Mouse (Mus musculus) hindbrain, embryonic 14.5 days (tissue): ENCODE measurements around the gene Hist1h2an. TPM values are rescaled to one million over a fixed set of nuclear protein-coding genes. Genes with fewer than 3 reads are reported as not detected.
"Not testable (repeated sequence)": the region's sequence is repeated elsewhere in the genome, so short reads cannot be mapped to it uniquely, and the experiment has no call there.

ENCODE experiments used
- ATAC-seq: fragments of 200-750 bp; cut with Nextera tagmentation; 2 replicates; pipeline ENCODE4 v1.8.0; 2017; ENCODE audit warnings: moderate number of reproducible peaks, mild to moderate bottlenecking, moderate TSS enrichment, moderate library complexity; ENCODE audit not compliant: low FRiP score
- DNase-seq: peaks from one replicate; pipeline ENCODE4 v3.0.0-alpha.2; 2015; ENCODE audit warnings: low spot score
- H3K27ac ChIP-seq: fragments of 300-500 bp; sonication (generic); 2 replicates; pipeline ENCODE4 v1.5.1; 2014; ENCODE audit warnings: mild to moderate bottlenecking, moderate library complexity
- H3K27me3 ChIP-seq: fragments of 300-500 bp; sonication (generic); 2 replicates; pipeline ENCODE4 v1.6.1; 2014; ENCODE audit warnings: mild to moderate bottlenecking, low read length, mixed read lengths; ENCODE audit not compliant: control insufficient read depth, insufficient read depth
- H3K36me3 ChIP-seq: fragments of 300-500 bp; sonication (generic); replicated peaks from 2 replicates; pipeline ENCODE4 v1.6.1; 2014; ENCODE audit not compliant: control insufficient read depth, insufficient read depth
- H3K4me1 ChIP-seq: fragments of 300-500 bp; sonication (generic); replicated peaks from 2 replicates; pipeline ENCODE4 v1.6.1; 2014; ENCODE audit warnings: antibody characterized with exemption, low read length, mixed read lengths; ENCODE audit not compliant: control insufficient read depth, insufficient read depth
- H3K4me2 ChIP-seq: fragments of 300-500 bp; sonication (generic); replicated peaks from 2 replicates; pipeline ENCODE4 v1.6.1; 2014; ENCODE audit warnings: mild to moderate bottlenecking, moderate library complexity
- H3K4me3 ChIP-seq: fragments of 300-500 bp; sonication (generic); replicated peaks from 2 replicates; pipeline ENCODE4 v1.5.1; 2014; ENCODE audit warnings: mild to moderate bottlenecking, low read length
- H3K9ac ChIP-seq: fragments of 300-500 bp; sonication (generic); 2 replicates; pipeline ENCODE4 v1.6.1; 2014
- H3K9me3 ChIP-seq: fragments of 300-500 bp; sonication (generic); 2 replicates; pipeline ENCODE4 v1.6.1; 2016; ENCODE audit warnings: low read length; ENCODE audit not compliant: control insufficient read depth
- WGBS: fragments of 180-500 bp; shearing (Covaris S2); extraction: QIAGEN DNeasy Blood & Tissue Kit; methylation state at CpG from one replicate; pipeline ENCODE4 v1.1.7; 2014; 5-methylcytosine and 5-hydroxymethylcytosine counted together
- polyA plus RNA-seq: library from polyadenylated mRNA; unstranded; fragments of >200 nt; fragmentation: Nextera tagmentation; extraction: Ambion mirVana; gene quantifications from 2 replicates; pipeline ENCODE4 v1.2.1, GENCODE M21; 2014

The Hist1h2an gene
- polyA plus RNA-seq, 1 experiment from 2014 or later, result not detected

DNA sequence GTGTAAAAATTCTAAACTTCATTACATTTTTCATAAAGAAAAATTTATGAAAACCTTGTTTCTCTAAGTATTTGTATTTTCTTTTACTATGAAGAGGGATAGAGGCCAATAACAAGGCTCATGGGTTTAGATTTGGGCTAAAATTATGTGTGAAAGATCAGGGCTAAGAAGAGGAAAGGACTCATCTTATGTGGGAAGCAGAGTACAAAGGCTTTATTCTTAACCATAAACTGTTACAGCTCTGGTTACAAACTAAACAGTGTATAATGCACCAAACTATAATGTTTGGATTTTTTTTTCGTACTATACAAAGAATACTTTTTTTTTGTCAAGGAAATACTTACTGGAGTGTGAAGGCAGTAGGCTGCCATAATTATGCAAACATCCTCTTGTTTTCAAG, 31.3 kb downstream of the Hist1h2an start:
- no peak overlapping the region for H3K27ac ChIP-seq
- H3K36me3 ChIP-seq, result no peaks in the 10 kb centered on the region
- no peak overlapping the region for H3K4me2 ChIP-seq
- H3K4me1 ChIP-seq, result peaks cover 19% of the 10 kb centered on the region
- 70% methylated on average over 1 of the region's 1 CpGs for WGBS
- H3K9ac ChIP-seq, result no peak overlapping the region
- no peak for DNase-seq
- H3K9me3 ChIP-seq, result no peaks in the 10 kb centered on the region
- ATAC-seq, result no peak
- H3K27me3 ChIP-seq, result no peaks in the 10 kb centered on the region
- H3K4me3 ChIP-seq, result no peak overlapping the region

DNA sequence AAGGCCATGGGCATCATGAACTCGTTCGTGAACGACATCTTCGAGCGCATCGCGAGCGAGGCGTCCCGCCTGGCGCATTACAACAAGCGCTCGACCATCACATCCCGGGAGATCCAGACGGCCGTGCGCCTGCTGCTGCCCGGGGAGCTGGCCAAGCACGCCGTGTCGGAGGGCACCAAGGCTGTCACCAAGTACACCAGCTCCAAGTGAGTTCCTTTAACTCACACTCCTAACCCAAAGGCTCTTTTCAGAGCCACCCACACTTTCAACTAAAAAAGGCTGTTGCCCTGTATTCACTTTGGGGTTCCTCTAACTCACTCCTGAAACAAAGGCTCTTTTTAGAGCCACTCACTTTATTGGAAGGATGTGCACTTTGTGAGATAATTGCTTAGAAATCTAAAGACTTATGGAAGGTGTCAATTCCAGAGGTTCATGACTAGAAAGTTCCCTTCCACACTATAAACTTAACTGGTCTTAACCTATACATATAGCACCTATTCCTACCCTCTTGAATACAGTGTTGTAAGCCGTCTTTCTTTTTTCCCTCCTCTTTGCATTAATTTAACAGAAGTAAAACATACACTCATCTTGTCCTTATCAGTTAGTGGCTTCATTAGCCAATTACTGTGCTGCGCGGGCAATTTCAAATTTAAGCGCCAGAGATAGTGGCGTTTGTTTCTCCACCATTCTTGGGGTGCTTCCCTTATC, 32.6 kb downstream of the Hist1h2an start:
- not testable (repeated sequence) for H3K9me3 ChIP-seq, H3K36me3 ChIP-seq, ATAC-seq, H3K27me3 ChIP-seq
- peak; percentile 56 for DNase-seq
- peaks cover 21% of the 10 kb centered on the region for H3K4me1 ChIP-seq
- peak overlapping the region; percentile 16; the same call in 1 of the 2 replicates for H3K27ac ChIP-seq
- H3K4me2 ChIP-seq, result peak overlapping the region; percentile 87
- H3K4me3 ChIP-seq, result peak overlapping the region; percentile 38
- WGBS, result under 1% methylated on average over 16 of the region's 26 CpGs
- H3K9ac ChIP-seq, result peak overlapping the region; percentile 54

DNA sequence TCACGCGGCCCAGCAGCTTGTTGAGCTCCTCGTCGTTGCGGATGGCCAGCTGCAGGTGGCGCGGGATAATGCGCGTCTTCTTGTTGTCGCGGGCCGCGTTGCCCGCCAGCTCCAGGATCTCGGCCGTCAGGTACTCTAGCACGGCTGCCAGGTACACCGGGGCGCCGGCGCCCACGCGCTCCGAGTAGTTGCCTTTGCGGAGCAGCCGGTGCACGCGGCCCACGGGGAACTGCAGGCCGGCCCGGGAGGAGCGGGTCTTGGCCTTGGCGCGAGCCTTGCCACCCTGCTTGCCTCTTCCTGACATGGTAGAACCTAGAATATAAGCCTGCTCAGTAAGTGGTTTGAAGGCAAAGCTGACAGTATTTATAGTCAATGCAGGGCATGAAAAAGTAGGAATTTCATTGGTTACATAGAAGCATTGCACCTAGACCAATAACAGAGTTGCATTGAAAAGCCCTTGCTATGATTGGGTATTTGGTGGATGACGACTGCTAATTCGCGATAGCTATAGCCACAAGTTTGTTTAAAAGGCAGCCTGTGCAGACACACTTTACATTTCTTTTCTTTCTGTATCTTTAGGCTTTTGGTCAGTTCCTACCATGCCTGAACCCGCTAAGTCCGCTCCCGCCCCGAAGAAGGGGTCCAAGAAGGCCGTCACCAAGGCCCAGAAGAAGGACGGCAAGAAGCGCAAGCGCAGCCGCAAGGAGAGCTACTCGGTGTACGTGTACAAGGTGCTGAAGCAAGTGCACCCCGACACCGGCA, 33.3 kb downstream of the Hist1h2an start, which contains the start of the genes Hist1h2ak and Hist1h2bn:
TSS of gene Hist1h2ak (minus strand) at position 304 of the 762 bp plus-strand sequence.
TSS of gene Hist1h2bn (plus strand) at position 600 of the 762 bp plus-strand sequence.
- DNase-seq (peak; percentile 93), ATAC-seq (peak; percentile 95)
- peak within 1 kb of the TSS; percentile 87 for H3K4me2 ChIP-seq
- WGBS, result under 1% methylated on average over 45 of the region's 50 CpGs
- H3K4me3 ChIP-seq, result peak within 1 kb of the TSS; percentile 38
- H3K4me1 ChIP-seq, result peaks cover 28% of the 10 kb centered on the region
- not testable (repeated sequence) for H3K36me3 ChIP-seq, H3K9me3 ChIP-seq, H3K27me3 ChIP-seq
- H3K27ac ChIP-seq, result peak within 1 kb of the TSS; percentile 90
- H3K9ac ChIP-seq, result peak within 1 kb of the TSS; percentile 61

DNA sequence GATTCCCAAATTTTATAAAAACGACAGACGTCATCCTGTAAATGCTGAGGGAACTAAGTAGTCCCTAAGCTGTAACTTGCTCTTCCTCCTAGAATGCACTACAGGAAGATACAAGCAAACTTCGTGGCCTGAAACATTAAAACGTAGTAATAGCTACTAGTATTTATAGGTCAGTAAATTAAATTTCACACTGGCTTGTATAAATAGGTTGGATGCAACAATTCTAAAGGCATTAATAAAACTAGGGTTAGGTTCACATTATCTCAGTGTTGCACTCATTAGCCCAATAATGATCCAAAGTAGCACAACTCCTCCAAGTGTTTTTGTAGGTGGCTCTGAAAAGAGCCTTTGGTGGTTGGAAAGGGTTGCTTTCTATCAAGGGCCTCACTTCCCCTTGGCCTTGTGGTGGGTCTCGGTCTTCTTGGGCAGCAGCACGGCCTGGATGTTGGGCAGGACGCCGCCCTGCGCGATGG, 33.9 kb downstream of the Hist1h2an start:
- H3K27me3 ChIP-seq, result no peaks in the 10 kb centered on the region
- H3K4me3 ChIP-seq, result peak overlapping the region; percentile 38
- peak overlapping the region; percentile 90 for H3K27ac ChIP-seq
- ATAC-seq, result no peak
- peaks cover 33% of the 10 kb centered on the region for H3K4me1 ChIP-seq
- no peaks in the 10 kb centered on the region for H3K9me3 ChIP-seq
- WGBS, result 3% methylated on average over 9 of the region's 10 CpGs
- peak overlapping the region; percentile 87 for H3K4me2 ChIP-seq
- peak overlapping the region; percentile 61 for H3K9ac ChIP-seq
- peak; percentile 25 for DNase-seq
- no peaks in the 10 kb centered on the region for H3K36me3 ChIP-seq

DNA sequence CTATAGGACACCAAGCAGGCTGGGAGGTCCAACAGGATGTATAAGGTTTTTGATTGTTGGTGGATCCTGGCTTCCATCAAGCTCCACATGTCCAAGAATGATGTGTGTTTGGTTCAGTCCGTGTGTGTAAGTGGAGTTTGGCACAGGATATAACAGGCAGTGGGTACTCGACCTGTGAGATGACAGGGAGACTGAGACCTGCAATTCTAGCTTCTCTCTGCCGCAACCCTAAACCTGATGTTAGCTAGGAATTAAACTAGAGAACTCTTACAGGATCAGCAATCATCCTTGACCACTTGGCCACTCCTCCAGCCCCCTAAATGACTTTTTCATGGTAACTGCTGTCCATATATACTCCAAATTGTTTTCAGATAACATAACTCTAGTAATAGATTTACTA, 34.7 kb downstream of the Hist1h2an start:
- Histone ChIP-seq H3K36me3 (no peaks in the 10 kb centered on the region), H3K4me3 (no peak overlapping the region), H3K27ac (no peak overlapping the region), H3K27me3 (no peaks in the 10 kb centered on the region), H3K9me3 (no peaks in the 10 kb centered on the region), H3K4me1 (peaks cover 37% of the 10 kb centered on the region), H3K4me2 (peak overlapping the region; percentile 87; the same call in 1 of the 2 replicates), H3K9ac (no peak overlapping the region)
- WGBS, result 68% methylated on average over 3 of the region's 3 CpGs
- DNase-seq (no peak), ATAC-seq (no peak)

DNA sequence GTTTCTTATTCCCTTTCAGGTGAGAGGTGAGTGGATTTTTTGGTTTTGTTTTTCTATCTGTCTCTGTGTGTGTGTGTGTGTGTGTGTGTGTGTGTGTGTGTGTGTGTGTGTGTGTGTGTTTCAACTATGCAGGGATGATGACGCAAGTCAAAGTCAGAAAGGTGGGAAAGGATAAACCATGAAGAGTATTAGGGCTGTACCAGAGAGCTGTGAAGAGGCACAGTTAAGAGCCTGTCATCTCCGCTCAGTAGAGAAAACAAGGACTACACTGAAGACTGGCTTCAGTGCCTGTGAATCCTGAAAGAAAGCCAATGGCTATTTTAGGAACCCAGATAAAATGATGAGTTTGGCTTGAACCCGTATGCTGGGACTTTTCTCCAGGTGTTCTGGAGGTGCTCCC, 35.2 kb downstream of the Hist1h2an start:
- ATAC-seq, result no peak
- H3K4me2 ChIP-seq, result no peak overlapping the region
- 75% methylated on average over 3 of the region's 3 CpGs for WGBS

DNA sequence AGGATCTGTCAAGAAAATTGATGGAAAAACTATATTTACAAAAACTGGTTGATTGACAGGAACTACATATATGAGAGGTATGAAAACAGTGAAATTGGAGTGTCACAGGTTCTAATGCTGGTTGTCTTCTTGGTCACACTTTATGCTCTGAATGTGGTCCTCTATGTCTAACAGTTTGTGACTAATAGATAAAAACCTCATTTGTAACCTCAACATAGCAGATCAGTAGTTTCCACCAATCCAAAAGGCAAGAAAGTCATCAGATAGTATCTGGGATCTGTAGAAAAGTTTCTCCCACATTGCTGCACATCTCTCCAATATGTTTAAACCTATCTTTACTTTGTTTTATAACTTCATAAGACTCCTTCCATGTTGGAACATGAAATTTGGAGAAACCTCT, 35.6 kb downstream of the Hist1h2an start:
- Histone ChIP-seq H3K9ac (no peak overlapping the region), H3K4me3 (no peak overlapping the region)

More for the DNA sequence above, 35.2 kb downstream of the Hist1h2an start:
- no peak overlapping the region for H3K27ac ChIP-seq
- H3K9me3 ChIP-seq, result no peaks in the 10 kb centered on the region
- DNase-seq, result no peak
- no peaks in the 10 kb centered on the region for H3K27me3 ChIP-seq
- no peak overlapping the region for H3K4me3 ChIP-seq
- H3K4me1 ChIP-seq, result peaks cover 39% of the 10 kb centered on the region
- no peak overlapping the region for H3K9ac ChIP-seq
- no peaks in the 10 kb centered on the region for H3K36me3 ChIP-seq

DNA sequence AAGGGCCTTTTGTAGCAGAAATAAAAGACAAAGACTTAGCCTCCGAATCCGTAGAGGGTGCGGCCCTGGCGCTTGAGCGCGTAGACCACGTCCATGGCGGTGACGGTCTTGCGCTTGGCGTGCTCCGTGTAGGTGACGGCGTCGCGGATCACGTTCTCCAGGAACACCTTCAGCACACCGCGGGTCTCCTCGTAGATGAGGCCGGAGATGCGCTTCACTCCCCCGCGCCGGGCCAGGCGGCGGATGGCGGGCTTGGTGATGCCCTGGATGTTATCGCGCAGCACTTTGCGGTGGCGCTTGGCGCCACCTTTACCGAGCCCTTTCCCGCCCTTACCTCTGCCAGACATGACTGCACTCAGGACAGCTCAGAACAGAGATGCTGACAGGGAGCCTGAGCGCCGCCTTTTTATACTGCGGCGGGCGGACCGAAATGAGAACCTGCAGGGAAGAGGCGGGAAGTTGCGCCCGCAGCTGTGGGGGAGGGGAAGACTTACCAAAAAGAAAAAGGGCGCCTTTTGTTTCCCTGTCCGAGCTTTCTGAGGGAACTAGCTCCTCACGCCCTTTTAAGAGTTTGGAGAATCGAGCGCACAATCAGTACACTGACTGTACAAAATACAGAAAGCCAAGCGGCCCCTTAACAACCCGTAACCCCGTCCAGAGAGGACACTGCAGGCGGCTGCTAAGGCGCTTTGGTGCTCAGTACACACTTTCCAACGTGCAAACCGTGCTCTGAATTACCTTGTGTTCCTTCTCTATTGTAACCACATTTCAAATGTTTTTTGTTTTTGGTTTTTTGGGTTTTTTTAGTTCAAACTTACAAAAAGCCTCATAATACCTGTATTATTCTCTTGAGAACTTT, 36.6 kb downstream of the Hist1h2an start, which contains the start of gene Hist1h4k:
TSS of gene Hist1h4k (minus strand) at position 347 of the 859 bp plus-strand sequence.
- ATAC-seq, result peak; percentile 91
- WGBS, result 0% methylated on average over 43 of the region's 56 CpGs
- peaks cover 39% of the 10 kb centered on the region for H3K4me1 ChIP-seq

More for the DNA sequence above, 35.6 kb downstream of the Hist1h2an start:
- no peaks in the 10 kb centered on the region for H3K9me3 ChIP-seq
- DNase-seq, result no peak
- ATAC-seq, result no peak
- H3K27ac ChIP-seq, result no peak overlapping the region
- no peaks in the 10 kb centered on the region for H3K36me3 ChIP-seq
- H3K27me3 ChIP-seq, result no peaks in the 10 kb centered on the region
- no peak overlapping the region for H3K4me2 ChIP-seq
- peaks cover 39% of the 10 kb centered on the region for H3K4me1 ChIP-seq

More for the DNA sequence above, 36.6 kb downstream of the Hist1h2an start, which contains the start of gene Hist1h4k:
- not testable (repeated sequence) for H3K36me3 ChIP-seq, H3K27me3 ChIP-seq, H3K9me3 ChIP-seq
- Histone ChIP-seq H3K4me2 (peak within 1 kb of the TSS; percentile 90), H3K4me3 (peak within 1 kb of the TSS; percentile 53), H3K27ac (peak within 1 kb of the TSS; percentile 86), H3K9ac (peak within 1 kb of the TSS; percentile 75)
- DNase-seq, result peak; percentile 95
